Mouse (Mus musculus): Measurements from ENCODE around the gene Slc17a8.

DNA sequence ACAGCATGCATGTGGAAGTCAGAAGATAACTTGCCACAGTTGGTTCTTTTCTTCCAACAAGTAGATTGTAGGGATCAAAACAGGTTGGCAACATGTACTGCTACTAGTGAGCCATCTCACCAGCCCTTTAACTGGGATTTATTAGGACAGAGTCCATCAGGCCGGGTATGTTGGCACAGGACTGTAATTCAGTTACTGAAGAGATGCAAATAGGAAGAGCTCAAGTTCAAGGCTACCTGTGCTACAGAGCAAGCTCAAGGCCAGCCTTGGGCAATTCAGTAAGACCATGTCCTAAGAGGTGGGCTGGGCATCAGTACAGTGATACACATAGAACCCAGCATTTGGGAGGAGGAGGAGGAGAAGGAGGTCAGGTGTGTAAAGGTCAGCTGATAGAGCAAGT, 30.6 kb upstream of the Slc17a8 start:
- no peak for TF ChIP-seq POLR2A (IDR thresholded peaks at IDR 0.05; ENCODE audit: borderline replicate concordance, extremely low read depth, low read depth, low read length)
- no peak for TF ChIP-seq CTCF (IDR thresholded peaks at IDR 0.05; ENCODE audit: insufficient read depth, low read length)

Measured in lung, adult 2 months (tissue).